Mouse (Mus musculus): ENCODE results near the gene Trip6.

Gene Trip6

DNA sequence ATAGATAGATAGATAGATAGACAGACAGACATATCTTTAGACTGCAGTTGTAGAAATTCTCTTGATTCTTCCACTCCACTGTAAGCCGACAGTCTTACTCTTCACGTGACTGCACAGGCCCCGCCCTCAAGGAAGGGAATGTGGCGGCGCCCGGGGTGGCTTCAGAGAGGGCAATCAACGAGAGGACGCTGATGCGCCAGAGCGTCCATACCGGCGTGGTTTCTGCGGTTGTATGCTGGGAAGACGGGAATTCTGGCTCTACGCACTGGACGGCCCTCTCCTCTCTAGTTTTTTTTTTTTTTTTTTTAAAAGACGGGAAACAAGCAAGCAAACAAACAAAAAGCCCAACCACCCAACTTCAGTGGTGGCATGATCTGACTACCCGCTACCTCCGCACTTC is 24.1 kb upstream of the Trip6 start:
- peak; percentile 94 for DNase-seq

DNA sequence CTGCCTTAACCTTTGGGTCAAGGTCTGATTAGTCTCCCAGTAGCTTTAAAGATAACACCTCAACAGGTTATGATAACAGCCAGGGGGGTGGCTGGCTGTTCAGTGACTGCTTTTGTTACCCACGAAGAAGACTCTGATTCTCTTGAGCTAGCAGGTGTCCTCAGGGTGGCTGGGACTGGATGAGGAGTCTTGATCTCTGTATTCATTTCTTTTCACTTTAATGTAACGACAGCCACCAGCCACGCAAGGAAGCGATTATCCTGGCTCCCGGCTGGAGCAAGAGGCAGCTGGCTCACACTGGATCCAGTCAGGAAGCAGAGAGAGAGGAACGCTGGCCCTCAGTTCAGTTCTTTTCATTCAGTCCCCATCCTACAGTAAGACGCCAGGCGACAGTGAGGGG is 23.0 kb upstream of the Trip6 start:
- no peak for DNase-seq

DNA sequence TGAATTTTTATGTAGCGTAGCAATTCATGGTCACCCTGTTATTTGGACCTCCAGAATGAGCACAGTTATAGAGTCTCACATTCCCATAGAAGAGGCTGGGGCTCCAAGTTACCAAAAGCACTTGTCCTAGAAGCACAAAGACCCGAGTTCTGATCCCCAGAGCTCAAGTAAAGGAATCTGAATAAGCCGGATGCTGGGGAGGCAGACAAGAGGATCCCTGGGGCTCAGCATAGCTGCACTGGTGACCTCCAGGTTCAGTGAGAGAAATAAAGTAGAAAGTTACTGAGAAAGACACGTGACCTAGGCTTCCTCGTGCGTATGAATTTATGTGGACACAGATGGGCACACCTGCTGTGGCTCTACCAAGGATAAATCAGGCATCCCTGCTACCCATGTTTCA is 20.9 kb upstream of the Trip6 start:
- no peak for DNase-seq

DNA sequence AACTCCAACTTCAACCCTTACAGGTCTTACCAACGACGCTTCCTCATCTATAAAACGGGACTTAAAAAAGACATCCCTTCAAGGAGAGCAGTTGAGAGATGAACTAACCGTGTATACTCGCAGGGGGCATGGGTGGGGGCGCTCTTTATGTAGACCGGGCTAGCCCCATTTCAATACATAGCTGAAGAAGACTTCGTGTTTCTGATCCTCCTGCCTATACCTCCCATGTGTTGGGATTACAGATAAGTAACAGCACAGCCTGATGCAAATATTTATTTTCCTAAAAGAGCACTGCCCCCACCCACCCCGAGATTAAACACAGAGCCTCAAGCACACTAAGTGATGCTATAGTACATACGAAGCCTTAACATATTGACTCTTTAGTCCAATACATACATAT is 20.1 kb upstream of the Trip6 start:
- no peak for DNase-seq

DNA sequence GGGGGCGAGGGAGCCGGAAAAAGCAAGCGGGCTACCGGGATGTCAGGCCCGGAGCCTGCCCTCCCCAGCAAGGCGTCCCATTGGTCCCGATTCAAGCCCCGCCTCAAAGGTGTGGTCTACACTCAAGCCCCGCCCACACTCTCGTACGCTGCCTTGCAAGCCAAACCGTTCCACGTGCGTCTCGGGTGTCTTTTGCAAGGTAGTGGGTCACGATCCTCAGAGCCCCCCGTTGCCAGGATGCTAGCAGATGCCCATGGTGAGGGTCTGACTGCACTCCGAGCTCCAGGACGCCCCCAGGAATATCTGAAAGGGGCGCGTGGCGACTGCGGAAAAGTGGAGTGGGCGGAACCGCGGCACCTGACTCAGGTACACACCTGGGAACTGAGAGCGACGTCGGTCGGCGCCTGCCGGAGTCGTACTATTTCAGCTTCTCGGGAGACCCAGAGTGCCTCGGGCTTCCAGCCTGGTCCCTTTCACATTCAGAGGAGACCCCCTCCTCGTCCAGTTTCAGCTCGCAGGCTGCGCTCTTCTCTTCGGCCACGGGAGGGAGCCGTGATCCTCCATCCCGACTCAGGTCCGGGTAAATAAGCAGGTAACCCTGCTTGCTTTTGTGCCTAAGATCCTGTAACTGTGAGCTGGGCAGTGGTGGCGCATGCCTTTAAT is 19.4 kb upstream of the Trip6 start, which contains the start of gene Slc12a9:
Slc12a9 (minus strand) TSS at position 86 of the 663 bp plus-strand sequence.
- peak; percentile 98 for DNase-seq

DNA sequence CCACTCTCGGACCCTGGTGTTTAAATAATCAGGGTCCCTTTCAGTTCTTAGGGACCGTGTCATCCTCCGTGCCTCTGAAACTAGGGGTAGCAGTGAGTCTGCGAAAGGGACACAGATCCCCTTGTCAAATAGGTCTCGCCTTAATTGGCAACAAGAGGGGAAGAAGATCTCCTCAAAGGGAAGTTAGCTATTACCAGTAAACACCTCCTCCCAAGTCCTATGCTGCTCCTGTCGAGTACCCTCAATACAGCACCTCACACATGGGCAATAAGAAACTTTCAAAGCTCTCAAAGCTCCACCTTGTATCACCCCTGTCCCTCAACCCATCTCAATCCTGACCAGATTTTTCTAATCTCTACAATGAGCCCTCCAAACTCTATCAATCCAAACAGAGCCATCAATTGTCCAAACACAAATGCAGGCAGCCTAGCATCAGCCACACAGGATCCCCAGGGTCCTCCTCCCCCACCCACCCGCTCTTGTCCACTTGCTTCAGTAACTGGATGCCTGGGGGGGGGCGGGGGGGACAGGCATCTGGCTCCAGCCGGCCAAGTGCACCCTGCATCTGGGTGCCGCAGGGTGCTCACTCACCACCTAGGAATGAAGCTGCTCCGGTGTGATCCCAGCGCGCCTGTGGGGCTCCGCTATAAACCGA is 18.8 kb upstream of the Trip6 start:
- no peak for DNase-seq

DNA sequence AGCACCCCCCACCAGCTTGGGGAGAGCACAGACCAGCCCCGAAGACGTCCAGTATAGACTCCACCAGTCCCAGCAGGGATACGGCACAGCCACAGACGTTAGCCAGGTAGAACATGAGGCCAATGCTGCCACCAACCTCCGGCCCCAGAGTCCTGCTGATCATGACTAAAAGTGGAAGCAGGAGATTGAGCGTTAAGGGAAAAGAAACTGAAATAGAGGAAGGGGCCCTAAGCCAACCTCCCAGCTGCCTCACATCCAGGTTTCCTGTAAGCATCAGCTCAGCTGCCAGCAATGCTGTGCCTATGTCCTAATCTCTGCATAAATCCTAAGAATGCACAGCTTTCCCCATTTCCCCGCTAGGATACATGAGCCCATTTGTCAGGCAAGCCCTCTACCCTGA is 16.7 kb upstream of the Trip6 start:
- no peak for DNase-seq

DNA sequence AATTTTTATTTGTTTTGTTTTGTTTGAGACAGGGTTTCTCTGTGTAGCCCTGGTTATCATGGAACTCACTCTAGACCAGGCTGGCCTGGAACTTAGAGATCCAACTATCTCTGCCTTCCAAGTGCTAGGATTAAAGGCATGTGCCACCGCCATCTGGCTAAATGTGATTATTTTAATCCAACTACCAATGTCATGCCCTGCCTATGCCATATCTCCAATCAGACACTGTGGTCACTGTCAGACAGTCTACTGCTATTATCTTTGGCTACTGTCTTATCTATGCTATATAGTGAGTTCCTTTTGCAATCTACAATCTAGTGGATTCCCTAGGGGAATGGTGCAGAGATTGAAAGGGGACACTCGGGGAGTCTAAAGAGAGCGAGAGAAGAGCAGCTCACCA is 6.8 kb upstream of the Trip6 start:
- DNase-seq = no peak

DNA sequence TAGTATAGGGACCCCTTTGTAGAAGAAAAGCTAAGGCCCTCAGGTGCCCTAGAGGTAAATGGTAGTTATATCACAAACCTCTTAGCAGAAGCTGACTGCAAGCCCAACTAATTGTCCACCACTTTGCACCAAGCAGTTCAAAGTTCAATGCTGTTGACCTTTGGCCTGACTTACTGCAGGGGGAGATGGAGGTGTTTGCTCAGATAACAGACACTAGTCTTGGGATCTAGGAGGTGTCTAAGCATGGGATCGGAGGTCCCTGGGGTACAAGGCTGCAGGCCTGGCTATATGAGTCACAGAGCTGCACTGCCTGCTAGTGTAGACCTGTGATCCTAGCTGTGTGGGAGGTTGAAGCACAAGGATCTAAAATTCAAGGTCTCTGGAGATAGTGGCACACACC is 4.4 kb upstream of the Trip6 start:
- no peak for DNase-seq

DNA sequence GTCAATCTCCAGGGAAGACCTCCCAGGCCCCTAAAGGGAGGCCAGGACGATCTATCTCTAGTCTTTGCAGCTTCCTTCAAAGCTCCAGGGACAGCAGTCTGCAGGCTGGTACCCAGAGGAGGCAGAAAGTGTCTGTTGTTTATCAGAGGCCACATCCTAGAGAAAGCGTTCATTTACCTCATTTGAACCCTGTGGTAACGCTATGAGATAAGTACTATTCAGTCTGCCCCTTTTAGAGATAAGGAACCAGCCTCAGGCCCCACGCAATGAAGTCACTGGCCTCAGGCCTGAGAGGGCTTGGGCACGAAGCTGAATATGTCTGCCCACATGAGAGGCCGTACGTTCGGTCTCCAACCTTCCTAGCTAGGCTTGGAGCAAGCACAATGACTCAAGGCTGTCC is 3.2 kb upstream of the Trip6 start:
- no peak for DNase-seq

DNA sequence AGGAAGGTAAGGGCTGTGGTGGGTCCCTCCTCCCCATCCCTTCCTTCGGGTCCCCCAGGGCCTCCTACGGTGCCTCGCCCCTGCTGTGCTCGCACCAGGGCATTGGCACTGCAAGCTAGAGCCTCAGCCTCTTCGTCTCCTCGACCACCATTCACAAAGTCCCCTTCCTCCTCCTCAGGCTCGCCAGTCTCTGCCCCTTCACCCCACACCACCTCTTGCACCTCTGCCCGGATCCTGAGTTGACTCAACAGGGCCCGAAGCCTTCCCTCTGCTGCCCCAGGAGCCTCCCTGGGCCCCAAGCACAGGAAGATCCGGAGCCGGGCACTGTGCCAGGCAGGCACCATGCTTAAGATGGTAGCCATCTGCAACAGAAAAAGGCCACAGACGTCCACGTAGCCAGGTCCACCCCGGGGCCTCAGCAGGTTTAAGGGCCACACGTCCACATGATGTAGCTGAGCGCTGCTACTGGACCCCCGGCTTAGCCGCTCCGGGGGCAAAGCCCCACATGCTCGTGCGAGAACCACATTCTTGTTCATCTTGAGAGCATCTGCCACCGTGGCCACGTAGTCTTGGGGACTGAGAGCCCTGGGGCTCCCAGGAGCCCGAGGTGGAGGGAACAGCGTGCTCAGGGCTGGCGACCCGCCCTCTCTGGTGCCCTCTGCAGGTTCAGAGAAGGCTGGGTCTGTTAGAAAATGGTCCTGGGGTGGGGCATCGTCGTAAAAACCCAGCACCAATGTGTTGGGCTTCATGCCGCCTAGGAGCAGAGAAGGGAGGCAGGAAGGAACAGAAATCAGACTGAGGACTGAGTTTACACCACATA is 1.1 kb upstream of the Trip6 start:
- DNase-seq = peak; percentile 68

DNA sequence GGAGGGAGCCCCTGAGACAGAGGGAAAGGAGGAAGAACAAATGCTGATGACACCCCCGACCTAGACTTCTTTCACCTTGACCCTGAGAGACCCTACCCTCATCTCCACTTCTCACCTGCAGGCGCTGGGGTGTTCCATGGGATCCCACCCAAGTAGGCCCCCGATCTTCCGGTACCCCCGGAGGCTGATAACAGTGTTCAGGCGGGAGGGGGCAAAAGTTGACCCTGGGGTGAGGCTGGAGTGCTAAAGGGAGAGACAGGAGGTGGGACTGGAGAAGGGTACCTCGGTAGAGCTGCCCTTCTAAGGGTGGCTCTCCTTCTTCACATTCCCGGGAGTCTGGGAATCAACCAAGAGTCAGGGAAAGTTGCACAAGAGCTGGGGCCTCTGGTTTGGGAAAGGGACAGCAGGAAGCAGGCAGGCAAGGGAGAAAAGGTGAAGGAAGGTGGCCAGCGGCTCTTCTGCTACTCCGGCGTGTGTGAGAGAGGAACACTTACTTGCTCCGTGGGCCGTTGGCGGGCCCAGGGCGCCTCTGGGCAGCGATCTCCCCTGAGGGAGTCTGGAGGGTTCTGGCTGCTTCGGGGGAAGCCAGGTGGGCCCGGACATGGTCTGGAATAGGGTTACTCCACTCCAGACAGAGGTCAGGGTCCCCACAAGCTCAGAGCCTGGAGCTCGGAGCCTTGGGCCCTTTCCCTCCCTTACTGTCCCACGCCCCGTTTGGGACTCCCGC is 575 bp downstream of the Trip6 start:
- no peak for DNase-seq

DNA sequence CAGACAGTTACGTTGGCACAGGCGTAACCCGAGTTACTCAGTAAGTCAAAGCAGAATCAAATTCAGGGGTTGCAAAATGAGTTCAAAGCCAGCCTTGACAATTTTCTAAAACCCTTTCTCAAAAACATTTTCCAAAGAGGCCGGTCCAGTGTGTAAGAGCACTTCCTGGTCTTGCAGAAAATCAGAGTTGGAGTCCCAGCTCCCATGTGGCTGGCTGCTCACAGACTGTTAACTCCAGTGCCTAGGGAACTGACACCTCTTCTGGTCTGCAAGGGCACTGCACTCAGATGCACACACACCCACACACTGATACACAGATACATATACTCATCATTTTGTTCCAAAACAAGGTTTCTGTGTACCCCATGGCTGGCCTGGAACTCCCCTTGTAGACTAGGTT is 5.8 kb downstream of the Trip6 start:
- DNase-seq = no peak

DNA sequence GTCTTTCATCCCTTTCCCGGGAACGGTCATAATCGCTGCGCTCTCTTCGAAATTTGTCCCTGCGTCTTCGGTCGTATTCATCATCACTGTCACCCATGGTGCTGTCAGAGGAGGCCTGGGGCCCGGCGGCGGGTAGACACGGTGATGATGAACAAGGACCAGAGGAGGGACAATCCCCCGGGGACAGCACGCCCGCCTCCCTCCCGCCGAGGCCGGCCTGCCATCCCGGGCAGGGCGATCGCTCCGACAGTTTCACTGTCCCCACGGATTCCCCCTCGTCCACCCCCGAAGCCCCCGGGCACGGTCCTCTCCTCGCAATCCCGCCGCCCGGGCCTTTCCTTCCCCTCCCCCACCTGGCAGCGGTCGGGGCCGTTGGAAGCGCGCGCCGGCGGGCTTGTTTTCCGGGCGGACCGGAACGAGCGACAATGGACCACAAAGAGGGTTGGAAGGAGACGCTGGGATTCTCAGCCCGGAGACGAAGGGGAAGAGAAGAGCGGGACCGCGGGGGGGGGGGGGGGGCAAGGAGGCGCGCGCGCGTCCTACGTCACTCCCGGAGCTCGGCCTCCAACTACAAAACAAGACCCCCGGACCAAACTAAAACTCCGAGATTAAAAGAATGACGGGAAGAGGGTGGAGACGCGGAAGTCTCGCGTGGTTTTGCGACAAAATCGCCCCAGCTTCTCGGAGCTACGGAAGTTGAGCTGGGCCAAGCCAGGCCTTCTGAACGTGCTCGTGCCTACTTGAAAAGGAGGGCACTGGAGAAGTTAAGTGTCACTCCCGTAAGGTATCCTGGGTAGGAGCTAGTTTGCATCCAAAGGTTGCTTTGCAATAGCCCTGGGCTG is 6.9 kb downstream of the Trip6 start, which contains the start of gene Srrt:
Srrt (minus strand) TSS at position 604 of the 842 bp plus-strand sequence.
- peak; percentile 97 for DNase-seq

DNA sequence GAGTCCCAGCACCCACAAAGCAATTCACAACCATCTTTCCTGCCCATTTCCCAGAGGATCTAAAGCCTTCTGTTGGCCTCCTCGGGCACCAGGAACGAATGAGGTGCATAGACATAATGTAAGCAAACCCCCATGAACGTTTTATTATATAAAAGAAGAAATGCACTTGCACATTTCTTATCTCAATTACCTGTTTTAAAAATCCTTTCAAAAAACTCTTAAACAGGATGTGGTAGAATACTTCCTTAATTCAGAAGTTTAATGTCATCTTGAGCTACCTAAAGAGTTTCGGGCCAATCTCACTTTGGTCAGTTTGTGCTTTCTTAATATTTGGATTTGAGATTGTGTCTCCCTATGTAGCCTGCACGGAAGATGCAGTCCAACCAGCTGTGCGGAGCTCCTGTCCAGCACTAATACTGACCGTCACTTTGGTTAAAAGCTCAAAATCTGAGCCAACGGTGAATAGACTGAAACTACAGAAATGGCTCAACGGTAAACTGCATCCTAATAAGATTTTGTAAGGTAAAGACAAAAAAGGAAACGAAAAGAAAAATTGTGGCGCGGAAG is 7.7 kb downstream of the Trip6 start:
- no peak for DNase-seq

DNA sequence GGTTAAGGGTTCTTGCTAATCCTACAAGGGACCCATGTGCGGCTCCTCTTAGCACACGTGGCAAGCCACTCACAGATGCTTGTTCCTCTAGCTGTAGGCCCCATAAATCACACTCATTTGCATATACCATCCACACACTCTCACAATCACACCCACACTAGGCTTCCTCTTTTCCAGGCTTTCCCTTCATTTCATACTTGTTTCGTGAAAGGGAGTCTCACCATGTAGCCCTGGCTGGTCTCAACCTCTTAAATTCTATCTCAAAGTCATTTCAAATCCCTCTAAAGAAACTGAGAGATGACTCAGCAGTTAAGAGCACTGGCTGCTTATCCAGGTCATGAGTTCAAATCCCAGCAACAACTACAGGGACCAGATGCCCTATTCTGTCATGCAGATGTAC is 8.4 kb downstream of the Trip6 start:
- no peak for DNase-seq

DNA sequence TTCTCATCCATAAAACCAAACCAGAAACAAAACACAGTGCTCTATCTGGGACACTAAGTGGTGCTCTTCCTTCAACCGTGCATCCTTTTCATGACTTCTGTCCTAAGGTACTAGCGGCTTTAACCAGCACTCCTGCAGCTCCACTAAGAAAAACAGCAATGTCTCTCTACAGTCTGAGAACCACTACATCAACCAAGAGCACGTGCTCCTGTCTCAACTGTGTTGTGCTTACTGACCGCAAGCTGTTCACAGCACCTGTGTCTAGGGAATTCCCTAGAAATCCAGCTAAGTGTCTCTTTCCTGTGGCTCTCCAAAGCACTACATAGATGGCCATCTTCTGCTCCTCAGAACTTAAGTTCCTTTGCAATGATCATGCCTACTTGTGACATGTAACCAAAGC is 9.4 kb downstream of the Trip6 start:
- no peak for DNase-seq

DNA sequence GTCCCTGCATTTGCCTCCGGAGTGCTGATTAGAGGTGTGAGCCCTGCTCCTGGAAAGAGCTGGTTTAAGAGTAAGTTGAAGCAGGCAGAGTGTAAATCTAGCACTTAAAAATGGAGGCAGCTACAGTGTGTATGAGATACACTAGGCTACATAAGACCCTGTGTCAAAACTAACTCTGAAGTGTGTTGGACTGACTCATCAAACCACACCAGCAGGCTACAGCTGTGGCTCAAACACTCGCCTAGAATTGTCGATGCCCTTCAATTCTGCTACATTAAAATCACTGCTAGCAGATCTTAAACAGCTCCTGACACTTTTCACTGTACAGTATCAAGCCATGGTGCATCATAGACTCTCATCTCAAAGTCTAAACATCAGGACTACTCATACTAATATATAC is 10.0 kb downstream of the Trip6 start:
- no peak for DNase-seq

DNA sequence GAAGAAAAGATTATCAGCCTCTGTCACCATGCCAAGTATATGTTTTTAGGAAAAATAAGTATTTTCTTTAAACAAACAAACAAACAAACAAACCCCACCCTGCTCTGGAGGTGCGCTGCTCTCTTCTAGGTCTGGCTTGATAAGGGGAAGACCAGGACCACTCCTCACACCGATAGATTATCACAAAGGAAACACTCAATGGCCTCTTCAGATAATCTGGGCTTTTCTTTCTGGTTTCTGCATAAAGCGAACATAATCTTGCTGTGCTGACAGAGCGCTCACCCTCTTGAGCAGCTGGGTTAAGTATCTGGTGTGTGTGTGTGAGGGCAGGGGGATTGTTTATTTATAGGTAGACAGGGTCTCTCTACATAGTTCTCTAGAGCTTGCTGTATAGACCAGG is 10.6 kb downstream of the Trip6 start:
- no peak for DNase-seq

DNA sequence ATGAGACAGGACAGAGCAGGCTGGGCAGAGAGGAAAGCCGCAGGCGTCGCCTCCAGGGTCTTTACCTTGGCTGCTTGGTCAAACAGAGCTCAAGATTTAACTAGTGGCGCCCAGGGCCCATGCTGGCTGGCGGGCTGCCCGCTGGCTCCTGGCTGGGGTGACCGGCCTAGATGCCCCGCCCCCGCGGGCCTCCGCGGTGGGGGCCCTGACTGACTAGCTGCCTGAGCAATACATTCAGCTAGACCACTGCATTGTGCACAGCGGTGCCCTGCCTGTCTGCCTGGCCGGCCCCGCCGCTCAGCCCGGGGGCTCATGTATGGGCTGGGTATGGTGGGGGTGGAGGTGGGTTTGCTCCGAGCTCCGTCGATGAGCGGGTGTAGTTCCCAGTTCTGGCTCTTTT is 13.0 kb downstream of the Trip6 start:
- no peak for DNase-seq

DNA sequence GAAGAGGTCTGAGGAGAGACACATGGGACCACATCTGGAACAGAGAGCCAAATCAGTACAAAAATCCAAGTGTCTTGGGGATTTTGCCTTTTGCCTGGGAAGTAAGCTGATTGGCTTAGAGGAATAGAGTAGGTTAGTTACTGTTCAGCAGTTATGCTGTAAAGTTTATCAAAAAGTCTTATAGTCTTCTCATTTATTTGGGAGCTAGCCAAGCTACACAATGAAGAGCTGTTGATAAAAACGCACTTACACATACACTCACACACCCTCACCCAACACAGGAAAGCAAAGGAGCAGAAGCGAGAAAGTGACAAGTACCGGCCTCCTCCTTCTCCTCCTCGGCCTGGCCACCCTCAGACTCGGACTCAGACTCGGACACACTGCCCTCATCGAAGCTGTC is 15.0 kb downstream of the Trip6 start:
- DNase-seq = no peak

DNA sequence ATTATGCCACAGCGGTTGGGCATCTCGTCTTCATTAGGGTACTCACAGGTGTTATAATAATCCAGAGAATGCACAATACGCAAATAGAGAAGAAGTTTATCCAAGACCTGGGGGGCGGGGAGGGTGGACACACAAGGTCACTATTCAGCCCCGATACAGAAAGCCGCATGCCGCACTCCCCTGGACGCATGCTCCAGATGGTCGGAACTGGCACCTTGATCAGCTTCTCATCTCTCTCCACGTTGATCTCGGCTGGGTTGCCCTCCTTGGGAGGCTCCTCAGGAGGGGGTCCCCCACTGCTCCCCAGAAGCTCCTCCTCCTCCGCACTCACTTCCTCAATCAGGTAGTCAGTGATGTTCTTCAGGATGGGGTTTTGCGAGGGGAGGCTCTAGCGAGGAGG is 17.1 kb downstream of the Trip6 start:
- DNase-seq = no peak
